Mouse (Mus musculus): Measurements from ENCODE around the gene Cul1.

The Cul1 gene

DNA sequence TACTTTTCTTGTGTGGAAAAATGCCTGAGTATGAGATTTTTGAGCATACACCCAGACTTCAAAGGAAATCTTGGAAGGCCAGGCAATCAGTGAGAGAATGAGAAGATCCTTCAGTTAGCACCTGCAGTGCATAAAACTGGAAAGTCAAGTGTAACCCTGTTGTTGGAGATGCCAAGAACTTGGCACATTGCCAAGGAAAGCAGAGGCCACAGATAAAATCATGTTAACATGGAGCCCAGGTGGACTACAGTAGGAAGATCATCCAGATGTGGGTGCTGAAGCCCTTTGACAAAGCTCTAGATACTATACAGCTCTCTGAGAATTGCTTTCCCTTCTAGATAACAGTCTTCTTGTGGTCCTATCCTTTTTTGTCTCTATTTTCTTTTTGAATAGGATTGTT, 19.2 kb downstream of the Cul1 start:
- DNase-seq (ENCODE audit: low read depth, low spot score), result no peak

DNA sequence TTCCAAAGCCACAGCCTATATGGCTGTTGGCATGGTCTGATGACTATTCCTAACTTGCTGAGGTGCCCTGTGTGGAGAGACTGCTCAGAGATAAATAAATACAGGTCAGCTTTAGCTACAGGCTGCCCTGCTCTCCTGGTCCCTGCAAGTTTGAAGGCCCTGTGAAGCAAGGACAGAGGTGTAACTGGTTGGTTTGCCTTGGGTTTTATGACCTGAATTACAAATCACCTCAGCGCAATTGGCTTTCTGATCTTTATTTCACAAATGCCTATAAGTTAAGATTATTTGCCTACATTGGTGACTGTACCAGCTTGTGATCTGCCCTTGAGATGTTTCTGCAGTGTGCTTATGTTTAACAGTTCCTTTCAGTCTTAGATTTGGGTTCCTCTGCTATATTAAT, 28.8 kb downstream of the Cul1 start:
- no peak for DNase-seq (ENCODE audit: low read depth, low spot score)

DNA sequence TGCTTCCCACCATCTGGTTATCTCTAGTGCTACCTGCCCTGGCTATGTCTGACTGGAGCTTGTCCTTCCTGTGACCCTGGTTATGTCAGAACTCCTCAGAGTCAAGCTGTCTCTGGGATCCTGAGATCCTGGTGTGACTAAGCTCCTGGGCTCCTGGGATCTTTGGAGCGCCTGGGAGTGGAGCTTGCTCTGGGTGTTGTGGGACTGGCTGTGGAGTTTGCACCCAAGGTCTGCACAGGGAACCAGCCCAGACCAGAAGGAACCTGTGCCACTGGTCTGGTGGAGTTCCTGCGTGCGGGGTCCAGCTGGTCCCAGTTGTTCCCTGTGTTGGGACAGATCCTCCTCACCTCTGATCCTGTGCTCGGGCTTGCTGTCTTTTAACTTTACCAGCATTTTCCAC, 41.4 kb downstream of the Cul1 start:
- no peak for DNase-seq (ENCODE audit: low read depth, low spot score)

DNA sequence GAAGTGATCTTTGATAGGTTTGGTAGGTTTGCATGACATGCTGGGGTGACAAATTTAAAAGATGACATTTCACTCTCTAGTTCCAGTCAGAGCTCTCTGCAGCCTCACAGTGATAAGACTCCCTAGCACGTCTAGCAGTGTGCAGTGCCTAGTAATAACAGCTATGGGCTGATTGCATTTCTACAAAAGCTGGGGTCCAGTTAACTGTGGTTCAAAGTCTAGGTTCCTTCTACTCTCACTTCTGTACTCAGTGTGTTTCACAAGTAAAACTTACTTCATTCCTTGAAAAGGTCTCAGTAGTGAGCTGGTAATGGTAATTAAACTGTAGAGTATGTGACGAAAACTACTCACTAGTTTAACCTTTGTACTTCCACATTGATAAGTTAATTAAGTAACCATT, 66.8 kb downstream of the Cul1 start:
- no peak for DNase-seq (ENCODE audit: low read depth, low spot score)

DNA sequence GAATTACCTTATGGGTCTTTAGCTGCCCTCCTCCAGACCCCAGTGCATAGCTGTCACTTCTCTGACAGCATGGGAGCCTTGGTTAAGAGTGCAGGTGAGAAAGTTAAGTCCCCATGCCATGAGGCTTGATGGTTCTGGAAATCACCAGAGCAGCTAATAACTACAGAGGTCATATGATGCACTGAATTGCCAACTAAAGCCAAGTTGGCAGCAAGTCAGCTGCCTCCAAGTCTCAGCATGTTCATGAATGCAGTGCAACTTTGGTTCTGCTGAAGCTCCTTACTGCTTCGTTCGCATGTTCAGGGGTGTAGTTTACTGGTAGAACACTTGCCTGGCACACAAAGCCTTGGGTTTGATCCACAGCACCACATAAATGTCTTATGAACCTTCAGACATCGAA, 69.2 kb downstream of the Cul1 start:
- DNase-seq (ENCODE audit: low read depth, low spot score), result no peak

DNA sequence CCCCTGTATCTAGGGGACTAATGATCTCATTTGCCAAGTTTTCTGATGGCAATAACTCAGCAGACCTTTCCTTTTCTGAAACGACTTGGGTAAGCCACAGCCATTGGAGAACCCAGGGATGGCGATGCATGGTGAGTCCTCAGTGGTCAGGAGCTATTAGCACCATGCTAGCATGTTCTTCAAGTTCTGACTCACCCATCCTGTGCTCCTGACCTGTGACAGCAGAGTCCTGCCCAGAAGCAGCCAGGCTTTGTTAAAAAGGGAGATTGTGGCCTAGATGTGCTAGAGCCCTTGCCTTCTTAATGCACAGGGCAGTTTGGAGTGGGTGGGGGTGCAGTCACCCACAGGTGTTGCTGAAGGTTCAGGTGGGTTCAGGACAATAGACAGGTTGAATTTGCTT, 71.8 kb downstream of the Cul1 start:
- DNase-seq (ENCODE audit: low read depth, low spot score), result no peak

DNA sequence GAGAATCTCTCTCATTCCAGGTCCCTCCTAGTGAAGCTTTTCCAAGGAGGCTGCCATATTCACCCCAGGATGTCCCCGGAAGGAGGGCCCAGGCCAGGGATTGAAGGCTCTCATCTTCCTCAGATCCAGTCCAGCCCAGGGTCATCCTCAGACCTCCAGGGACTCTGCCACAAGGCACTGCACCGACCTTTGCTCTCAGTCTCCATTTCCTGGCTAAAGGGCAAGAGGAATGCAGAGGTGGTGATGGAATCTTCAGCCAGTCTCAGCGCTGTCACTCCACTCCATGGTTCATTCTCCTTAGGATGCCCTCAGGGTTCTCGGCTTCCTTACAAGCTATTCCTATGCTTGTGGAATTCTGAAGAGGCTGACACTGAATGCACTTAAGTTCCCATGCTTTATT, 73.2 kb downstream of the Cul1 start:
- no peak for DNase-seq (ENCODE audit: low read depth, low spot score)

DNA sequence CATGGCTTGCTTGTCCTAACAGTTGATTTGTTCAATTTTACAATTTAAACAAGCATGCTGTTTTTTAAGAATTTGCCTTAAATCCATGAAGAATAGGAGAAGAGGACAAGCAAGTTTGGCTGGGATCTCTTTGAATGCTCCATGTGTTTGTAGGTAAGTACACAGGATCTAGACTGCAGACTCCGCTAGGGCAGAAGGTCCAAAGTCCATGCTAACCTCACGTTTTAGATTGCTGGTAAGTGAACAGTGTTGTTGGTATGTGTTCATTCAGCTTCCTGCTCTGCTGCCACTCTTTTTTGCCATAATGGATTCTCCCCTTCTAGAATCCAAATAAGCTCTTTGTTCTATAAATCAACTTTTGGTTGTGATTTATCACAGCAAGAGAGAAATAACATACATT, 73.9 kb downstream of the Cul1 start:
- DNase-seq (ENCODE audit: low read depth, low spot score), result no peak

DNA sequence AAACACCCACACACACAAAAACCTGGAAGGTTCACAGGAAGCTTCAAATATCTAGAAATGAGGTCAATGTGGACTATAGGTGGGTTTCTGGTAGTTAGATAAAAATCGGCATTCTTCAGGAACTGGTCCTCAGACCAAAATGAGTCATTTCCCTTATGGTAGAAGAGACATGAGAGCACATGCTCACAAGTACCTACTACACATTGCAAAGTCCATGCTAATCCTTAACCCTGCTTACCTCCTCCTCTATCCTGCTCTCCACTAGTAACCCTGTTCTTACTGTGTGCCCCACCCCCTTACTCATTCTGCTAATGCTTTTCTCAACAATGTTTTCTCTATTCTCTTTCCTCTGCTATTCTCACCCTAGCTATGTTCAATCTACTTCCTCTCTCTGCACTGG, 74.5 kb downstream of the Cul1 start:
- no peak for DNase-seq (ENCODE audit: low read depth, low spot score)

DNA sequence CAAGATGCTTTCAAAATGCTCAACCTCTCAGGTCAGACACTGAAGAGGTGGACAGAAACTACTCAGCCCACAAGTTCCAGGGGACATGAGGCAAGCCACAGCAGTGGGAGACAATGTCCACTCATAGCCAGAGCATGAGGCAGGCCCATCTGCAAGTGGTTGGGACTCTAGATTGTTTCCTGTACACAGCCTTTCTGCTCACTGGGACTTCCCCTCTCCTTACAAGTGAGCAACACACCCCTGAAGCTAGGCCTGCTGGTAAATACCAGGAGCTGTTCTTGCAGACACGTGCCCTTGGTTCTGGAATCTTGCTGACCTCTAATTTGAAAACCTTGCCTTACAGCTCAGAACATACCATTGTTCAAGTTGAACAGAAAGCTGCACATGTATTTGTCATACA, 79.3 kb downstream of the Cul1 start:
- DNase-seq (ENCODE audit: low read depth, low spot score), result no peak

DNA sequence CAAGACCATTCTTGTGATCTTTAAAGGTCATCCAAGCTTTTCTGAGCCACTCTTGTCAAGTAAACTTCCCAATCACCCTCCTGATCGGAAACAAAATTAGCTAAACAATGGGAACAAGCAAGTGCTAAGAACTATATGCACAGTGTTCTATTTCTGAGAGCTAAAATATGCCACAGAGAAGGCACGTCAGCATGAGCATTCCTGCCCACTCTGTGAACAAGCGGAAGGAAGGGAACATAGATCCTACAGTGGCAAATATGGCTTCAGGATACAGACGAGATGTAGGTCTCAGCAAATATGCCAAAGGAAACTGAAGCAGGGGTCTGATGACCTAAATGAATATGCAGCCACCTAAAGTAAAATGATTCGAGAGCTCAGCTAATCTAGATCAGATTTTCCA, 82.1 kb downstream of the Cul1 start:
- no peak for DNase-seq (ENCODE audit: low read depth, low spot score)

DNA sequence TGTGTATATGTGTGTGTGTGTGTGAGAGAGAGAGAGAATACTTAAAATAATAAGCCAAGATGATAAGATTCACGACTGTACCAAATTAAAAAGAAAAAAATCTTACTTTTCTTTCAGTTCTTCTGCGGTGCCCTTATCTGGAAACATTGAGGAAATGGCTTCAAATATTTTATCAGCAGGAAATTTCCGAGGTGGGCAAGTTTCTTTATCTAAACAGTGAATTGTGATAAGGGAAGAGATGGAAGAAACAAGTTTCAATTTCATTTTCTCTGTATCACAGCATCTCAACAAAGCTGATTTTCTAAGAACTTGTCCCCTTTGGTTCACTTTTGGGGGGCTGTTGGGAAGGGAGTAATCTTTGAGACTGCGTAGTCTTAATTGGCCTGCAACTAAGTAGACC, 99.1 kb downstream of the Cul1 start:
- DNase-seq (ENCODE audit: low read depth, low spot score), result peak; percentile 35

DNA sequence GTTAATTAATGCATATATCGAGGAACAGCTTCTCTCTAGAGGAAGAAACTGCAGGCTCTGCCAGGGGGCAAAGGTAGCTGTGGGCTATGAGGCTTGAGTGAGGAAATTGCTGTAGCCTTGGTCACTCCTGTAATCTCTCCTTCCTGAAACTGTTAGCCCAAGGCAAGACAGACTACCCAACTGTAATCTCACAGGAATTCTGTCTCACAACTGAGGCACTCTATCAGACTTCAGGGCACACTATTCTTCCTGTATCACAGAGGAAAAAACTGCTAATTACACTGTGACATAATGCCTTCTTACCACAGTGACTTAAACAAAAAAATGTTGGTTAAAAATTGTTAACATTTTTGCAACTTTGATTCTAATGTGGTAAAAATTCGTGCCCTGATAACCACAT, 106.1 kb downstream of the Cul1 start:
- no peak for DNase-seq (ENCODE audit: low read depth, low spot score)

DNA sequence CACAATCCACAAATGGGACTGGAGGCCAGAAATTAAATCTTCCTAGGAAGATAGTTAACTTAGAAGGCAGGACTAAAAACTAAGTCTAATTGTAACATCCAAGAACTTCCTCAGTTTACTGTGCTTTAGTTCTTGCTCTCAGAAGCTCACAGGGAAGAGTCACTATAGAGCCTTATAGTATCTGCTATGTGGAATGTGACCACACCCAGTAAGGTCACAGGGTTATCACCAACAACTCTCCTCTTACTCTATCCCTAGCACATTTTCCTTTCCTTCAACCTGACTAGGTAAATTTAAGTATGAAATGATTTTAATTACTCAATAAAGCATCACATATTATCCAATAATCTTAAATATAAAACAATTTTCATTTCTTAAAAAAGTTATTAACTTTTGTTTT, 107.2 kb downstream of the Cul1 start:
- no peak for DNase-seq (ENCODE audit: low read depth, low spot score)

DNA sequence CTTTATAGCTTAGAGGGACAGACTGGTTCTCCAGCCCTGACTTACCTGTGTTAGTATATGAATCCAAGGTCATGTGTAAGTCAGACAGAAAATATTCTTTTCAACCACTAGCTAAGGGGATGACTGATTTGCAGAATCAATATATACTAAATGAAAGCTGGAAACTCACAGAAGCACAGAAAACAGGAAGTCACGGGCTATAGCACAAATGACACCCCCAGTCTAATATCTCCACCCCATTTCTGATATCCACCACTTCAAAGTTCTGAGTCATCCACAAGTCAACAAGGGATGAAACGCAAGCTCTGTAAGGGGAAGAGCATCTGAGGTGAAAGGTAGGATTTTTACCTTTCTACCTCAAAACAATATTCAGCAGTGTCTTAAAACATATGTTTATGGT, 107.6 kb downstream of the Cul1 start:
- peak; percentile 68 for DNase-seq (ENCODE audit: low read depth, low spot score)

DNA sequence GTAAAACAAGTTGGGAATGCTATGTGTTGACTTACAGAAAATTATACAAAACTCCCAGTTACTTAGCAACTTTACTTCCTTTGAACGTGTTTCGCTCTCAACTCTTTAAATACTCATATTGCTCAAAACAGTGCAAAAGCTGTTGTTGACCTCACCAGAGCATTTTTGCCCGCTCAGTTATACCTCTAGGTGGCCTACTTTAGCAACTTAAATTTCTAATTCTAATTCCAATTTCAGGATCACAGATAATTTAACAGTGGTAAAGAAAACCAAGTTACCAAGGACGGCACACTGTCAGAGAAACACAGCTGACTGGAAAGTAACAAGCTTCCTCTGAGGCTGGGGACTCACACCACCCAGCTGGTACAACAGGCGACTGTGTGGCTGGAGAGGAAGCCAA, 108.2 kb downstream of the Cul1 start:
- peak; percentile 47 for DNase-seq (ENCODE audit: low read depth, low spot score)

DNA sequence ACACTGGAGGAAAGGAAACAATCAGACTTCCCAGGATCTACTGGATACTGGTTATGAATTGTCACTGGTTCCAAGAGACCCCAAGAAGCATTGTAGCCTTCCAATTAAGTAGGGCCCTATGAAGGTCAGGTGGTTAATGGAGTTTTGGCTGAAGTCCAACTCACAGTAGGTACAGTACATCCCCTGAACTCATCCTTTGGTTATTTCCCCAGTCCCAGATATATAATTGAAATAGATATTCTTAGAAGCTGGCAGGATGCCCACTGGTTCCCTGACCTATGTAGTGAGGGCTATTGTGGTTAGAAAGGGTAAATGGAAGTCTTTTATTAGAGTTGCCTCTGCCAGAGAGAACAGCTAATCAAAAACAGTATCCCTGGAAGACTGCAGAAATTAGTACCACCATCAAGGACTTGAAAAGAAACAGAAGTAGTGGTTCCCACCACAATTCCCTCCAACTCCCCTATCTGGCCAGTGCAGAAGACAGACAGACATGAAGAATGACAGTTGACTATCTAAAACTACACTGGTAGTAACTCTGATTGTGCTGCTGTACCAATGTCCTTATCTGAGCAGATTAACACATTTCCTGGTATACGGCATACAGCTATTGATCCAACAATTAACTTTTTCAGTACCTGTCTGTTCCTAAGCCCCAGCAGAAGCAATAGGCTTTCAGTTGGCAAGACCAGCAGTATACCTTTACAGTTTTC, 112.3 kb downstream of the Cul1 start:
- no peak for DNase-seq (ENCODE audit: low read depth, low spot score)

DNA sequence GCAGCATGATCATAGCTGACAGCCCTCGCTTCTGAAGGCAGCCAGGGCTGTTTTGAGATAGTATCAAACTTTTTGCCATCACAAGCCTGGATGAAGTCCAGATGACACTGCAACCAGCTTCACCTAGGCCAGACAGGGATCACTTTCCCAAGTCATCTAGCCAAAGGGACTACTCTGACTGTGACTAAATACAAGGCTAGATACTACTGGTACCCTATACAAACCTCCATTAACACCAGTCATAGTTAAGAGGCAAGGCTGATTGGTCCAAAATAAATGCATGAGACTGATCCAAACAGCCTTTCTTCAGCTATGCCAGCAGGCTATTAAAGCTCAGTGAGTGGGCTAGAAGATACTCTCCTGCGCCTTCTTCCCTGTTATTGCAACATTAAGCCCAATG, 119.7 kb downstream of the Cul1 start:
- no peak for DNase-seq (ENCODE audit: low read depth, low spot score)

Data from CD4-positive helper T cell, adult 2 months (primary cell).